Mouse (Mus musculus) ovary, postnatal 36 days (tissue): ENCODE results near the gene Rapsn.
"Not testable (repeated sequence)": the region's sequence is repeated elsewhere in the genome, so short reads cannot be mapped to it uniquely, and the experiment has no call there.

Experiments used
- DNase-seq: peaks from one replicate; pipeline ENCODE4 v3.0.0; 2022; ENCODE audit warnings: low spot score, mixed read lengths

Rapsn gene

GRCm38 (mm10) chr2:91035385-91035784, at the start of gene Rapsn:
Rapsn (plus strand) TSS chr2:91035620.
- DNase-seq: peak; percentile 65

- no peak for DNase-seq
Measured at GRCm38 (mm10) chr2:90986055-90986454, 49.4 kb upstream of the Rapsn start.

GRCm38 (mm10) chr2:91008536-91008935, 26.9 kb upstream of the Rapsn start:
- DNase-seq: no peak

GRCm38 (mm10) chr2:91013881-91014280, 21.5 kb upstream of the Rapsn start:
- DNase-seq: no peak

- no peak for DNase-seq
Measured at GRCm38 (mm10) chr2:91015386-91015785, 20.0 kb upstream of the Rapsn start.

- no peak for DNase-seq
Measured at GRCm38 (mm10) chr2:91018061-91018788, 17.2 kb upstream of the Rapsn start.

- DNase-seq: no peak
Measured at GRCm38 (mm10) chr2:91019911-91020310, 15.5 kb upstream of the Rapsn start.

GRCm38 (mm10) chr2:91022266-91022665, 13.2 kb upstream of the Rapsn start:
- not testable (repeated sequence) for DNase-seq

GRCm38 (mm10) chr2:91023131-91023530, 12.3 kb upstream of the Rapsn start:
- no peak for DNase-seq

GRCm38 (mm10) chr2:91023956-91024355, 11.5 kb upstream of the Rapsn start:
- no peak for DNase-seq

- DNase-seq: no peak
Measured at GRCm38 (mm10) chr2:91025081-91025516, 10.3 kb upstream of the Rapsn start.

- no peak for DNase-seq
Measured at GRCm38 (mm10) chr2:91026491-91026890, 8.9 kb upstream of the Rapsn start.

GRCm38 (mm10) chr2:91027391-91028214, 7.8 kb upstream of the Rapsn start:
- DNase-seq: no peak

GRCm38 (mm10) chr2:91031216-91031615, 4.2 kb upstream of the Rapsn start:
- no peak for DNase-seq

- DNase-seq: no peak
Measured at GRCm38 (mm10) chr2:91033000-91033399, 2.4 kb upstream of the Rapsn start.

GRCm38 (mm10) chr2:91041786-91042185, 6.4 kb downstream of the Rapsn start:
- DNase-seq: no peak

- DNase-seq: no peak
Measured at GRCm38 (mm10) chr2:91042651-91043398, 7.4 kb downstream of the Rapsn start.

GRCm38 (mm10) chr2:91044727-91045126, 9.3 kb downstream of the Rapsn start:
- no peak for DNase-seq

GRCm38 (mm10) chr2:91045805-91046204, 10.4 kb downstream of the Rapsn start:
- DNase-seq: not testable (repeated sequence)

GRCm38 (mm10) chr2:91047359-91047758, 11.9 kb downstream of the Rapsn start:
- DNase-seq: no peak

- DNase-seq: no peak
Measured at GRCm38 (mm10) chr2:91051917-91052316, 16.5 kb downstream of the Rapsn start.

GRCm38 (mm10) chr2:91052752-91053151, 17.3 kb downstream of the Rapsn start:
- DNase-seq: no peak
